Mouse (Mus musculus): Measurements from ENCODE around the gene Ltn1. TPM values are rescaled to one million over a fixed set of nuclear protein-coding genes. Genes with fewer than 3 reads are reported as not detected.
A peak's percentile ranks its signal among the peaks of the same experiment; 100 is the strongest.

Ltn1 gene
- polyA plus RNA-seq (2015; fragmentation: Nextera tagmentation; extraction: Ambion mirVana): 10.4 and 10.5 TPM in 2 replicates

GRCm38 (mm10) chr16:87432033-87432814 lies at the start of gene Ltn1:
Ltn1 (minus strand) TSS chr16:87432612.
- peak; percentile 99 for ATAC-seq (ENCODE audit: low read depth)
- WGBS (ENCODE audit: insufficient replicate concordance): under 1% methylated on average over 56 of the region's 56 CpGs
- no peaks in the 10 kb centered on the region for H3K9me3 ChIP-seq (replicated peaks; ENCODE audit: control insufficient read depth, low read length)
- H3K4me2 ChIP-seq (ENCODE audit: low read depth, low read length): peak within 1 kb of the TSS; percentile 84
- H3K4me1 ChIP-seq (ENCODE audit: control insufficient read depth, low read depth, low read length): peaks cover 4% of the 10 kb centered on the region
- peak within 1 kb of the TSS; percentile 92 for H3K9ac ChIP-seq (ENCODE audit: low read depth, low read length)
- H3K27ac ChIP-seq (ENCODE audit: low read length): peak within 1 kb of the TSS; percentile 82
- H3K27me3 ChIP-seq (ENCODE audit: control insufficient read depth, insufficient read depth, low read depth, low read length): no peaks in the 10 kb centered on the region
- H3K4me3 ChIP-seq (ENCODE audit: low read depth, low read length): peak within 1 kb of the TSS; percentile 96
- no peaks in the 10 kb centered on the region for H3K36me3 ChIP-seq (ENCODE audit: control insufficient read depth, insufficient read depth)

- no peak for ATAC-seq (ENCODE audit: low read depth)
Observed at GRCm38 (mm10) chr16:87470579-87470978, 38.2 kb upstream of the Ltn1 start.

GRCm38 (mm10) chr16:87458752-87459151 lies 26.3 kb upstream of the Ltn1 start:
- Histone ChIP-seq H3K9ac (ENCODE audit: low read depth, low read length) (no peak overlapping the region), H3K9me3 (replicated peaks; ENCODE audit: control insufficient read depth, low read length) (no peaks in the 10 kb centered on the region), H3K4me2 (ENCODE audit: low read depth, low read length) (no peak overlapping the region), H3K4me1 (ENCODE audit: control insufficient read depth, low read depth, low read length) (peaks cover 18% of the 10 kb centered on the region), H3K36me3 (ENCODE audit: control insufficient read depth, insufficient read depth) (peaks cover 10% of the 10 kb centered on the region), H3K27ac (ENCODE audit: low read length) (no peak overlapping the region), H3K27me3 (ENCODE audit: control insufficient read depth, insufficient read depth, low read depth, low read length) (no peaks in the 10 kb centered on the region), H3K4me3 (ENCODE audit: low read depth, low read length) (no peak overlapping the region)
- ATAC-seq (ENCODE audit: low read depth): no peak
- 90% methylated on average over 3 of the region's 3 CpGs for WGBS (ENCODE audit: insufficient replicate concordance)

More at GRCm38 (mm10) chr16:87470579-87470978, 38.2 kb upstream of the Ltn1 start:
- Histone ChIP-seq H3K9ac (ENCODE audit: low read depth, low read length) (no peak overlapping the region), H3K9me3 (replicated peaks; ENCODE audit: control insufficient read depth, low read length) (no peaks in the 10 kb centered on the region), H3K27me3 (ENCODE audit: control insufficient read depth, insufficient read depth, low read depth, low read length) (no peaks in the 10 kb centered on the region), H3K4me1 (ENCODE audit: control insufficient read depth, low read depth, low read length) (no peaks in the 10 kb centered on the region), H3K4me3 (ENCODE audit: low read depth, low read length) (no peak overlapping the region), H3K4me2 (ENCODE audit: low read depth, low read length) (no peak overlapping the region), H3K36me3 (ENCODE audit: control insufficient read depth, insufficient read depth) (peaks cover 35% of the 10 kb centered on the region), H3K27ac (ENCODE audit: low read length) (no peak overlapping the region)
- WGBS (ENCODE audit: insufficient replicate concordance): 75% methylated on average over 4 of the region's 4 CpGs

GRCm38 (mm10) chr16:87455180-87455611 lies 22.8 kb upstream of the Ltn1 start:
- peaks cover 18% of the 10 kb centered on the region for H3K4me1 ChIP-seq (ENCODE audit: control insufficient read depth, low read depth, low read length)
- H3K36me3 ChIP-seq (ENCODE audit: control insufficient read depth, insufficient read depth): peaks cover 2% of the 10 kb centered on the region; the same call in 1 of the 2 replicates
- peak; percentile 72 for ATAC-seq (ENCODE audit: low read depth)
- peak overlapping the region; percentile 80 for H3K9ac ChIP-seq (ENCODE audit: low read depth, low read length)
- WGBS (ENCODE audit: insufficient replicate concordance): 0% methylated on average over 37 of the region's 38 CpGs
- H3K9me3 ChIP-seq (replicated peaks; ENCODE audit: control insufficient read depth, low read length): no peaks in the 10 kb centered on the region
- peak overlapping the region; percentile 92 for H3K4me3 ChIP-seq (ENCODE audit: low read depth, low read length)
- peak overlapping the region; percentile 73 for H3K27ac ChIP-seq (ENCODE audit: low read length)
- H3K4me2 ChIP-seq (ENCODE audit: low read depth, low read length): peak overlapping the region; percentile 64
- no peaks in the 10 kb centered on the region for H3K27me3 ChIP-seq (ENCODE audit: control insufficient read depth, insufficient read depth, low read depth, low read length)

- Histone ChIP-seq H3K27ac (ENCODE audit: low read length) (peak within 1 kb of the TSS; percentile 73), H3K4me1 (ENCODE audit: control insufficient read depth, low read depth, low read length) (peaks cover 18% of the 10 kb centered on the region), H3K9ac (ENCODE audit: low read depth, low read length) (peak within 1 kb of the TSS; percentile 80), H3K27me3 (ENCODE audit: control insufficient read depth, insufficient read depth, low read depth, low read length) (no peaks in the 10 kb centered on the region), H3K4me2 (ENCODE audit: low read depth, low read length) (peak within 1 kb of the TSS; percentile 64), H3K9me3 (replicated peaks; ENCODE audit: control insufficient read depth, low read length) (no peaks in the 10 kb centered on the region), H3K36me3 (ENCODE audit: control insufficient read depth, insufficient read depth) (peaks cover 2% of the 10 kb centered on the region; the same call in 1 of the 2 replicates), H3K4me3 (ENCODE audit: low read depth, low read length) (peak within 1 kb of the TSS; percentile 92)
- peak; percentile 97 for ATAC-seq (ENCODE audit: low read depth)
- WGBS (ENCODE audit: insufficient replicate concordance): 12% methylated on average over 45 of the region's 45 CpGs
Observed at GRCm38 (mm10) chr16:87454419-87455179, 22.2 kb upstream of the Ltn1 start, which contains the start of gene Usp16. Usp16 (plus strand) TSS chr16:87454703.

GRCm38 (mm10) chr16:87453226-87453625 lies 20.8 kb upstream of the Ltn1 start:
- Histone ChIP-seq H3K27me3 (ENCODE audit: control insufficient read depth, insufficient read depth, low read depth, low read length) (no peaks in the 10 kb centered on the region), H3K4me3 (ENCODE audit: low read depth, low read length) (no peak overlapping the region), H3K36me3 (ENCODE audit: control insufficient read depth, insufficient read depth) (no peaks in the 10 kb centered on the region), H3K4me2 (ENCODE audit: low read depth, low read length) (no peak overlapping the region), H3K9ac (ENCODE audit: low read depth, low read length) (no peak overlapping the region), H3K27ac (ENCODE audit: low read length) (no peak overlapping the region), H3K4me1 (ENCODE audit: control insufficient read depth, low read depth, low read length) (peaks cover 18% of the 10 kb centered on the region), H3K9me3 (replicated peaks; ENCODE audit: control insufficient read depth, low read length) (no peaks in the 10 kb centered on the region)
- ATAC-seq (ENCODE audit: low read depth): no peak
- WGBS (ENCODE audit: insufficient replicate concordance): 64% methylated on average over 2 of the region's 2 CpGs

GRCm38 (mm10) chr16:87445528-87445927 lies 13.1 kb upstream of the Ltn1 start:
- Histone ChIP-seq H3K27me3 (ENCODE audit: control insufficient read depth, insufficient read depth, low read depth, low read length) (no peaks in the 10 kb centered on the region), H3K27ac (ENCODE audit: low read length) (no peak overlapping the region), H3K9me3 (replicated peaks; ENCODE audit: control insufficient read depth, low read length) (no peaks in the 10 kb centered on the region), H3K4me1 (ENCODE audit: control insufficient read depth, low read depth, low read length) (peaks cover 9% of the 10 kb centered on the region), H3K4me3 (ENCODE audit: low read depth, low read length) (no peak overlapping the region), H3K9ac (ENCODE audit: low read depth, low read length) (no peak overlapping the region), H3K36me3 (ENCODE audit: control insufficient read depth, insufficient read depth) (no peaks in the 10 kb centered on the region), H3K4me2 (ENCODE audit: low read depth, low read length) (no peak overlapping the region)
- WGBS (ENCODE audit: insufficient replicate concordance): 74% methylated on average over 3 of the region's 3 CpGs
- ATAC-seq (ENCODE audit: low read depth): no peak

- Histone ChIP-seq H3K4me1 (ENCODE audit: control insufficient read depth, low read depth, low read length) (peaks cover 9% of the 10 kb centered on the region), H3K9me3 (replicated peaks; ENCODE audit: control insufficient read depth, low read length) (no peaks in the 10 kb centered on the region), H3K9ac (ENCODE audit: low read depth, low read length) (no peak overlapping the region)
Observed at GRCm38 (mm10) chr16:87445110-87445509, 12.7 kb upstream of the Ltn1 start.

GRCm38 (mm10) chr16:87444071-87444470 lies 11.7 kb upstream of the Ltn1 start:
- Histone ChIP-seq H3K36me3 (ENCODE audit: control insufficient read depth, insufficient read depth) (no peaks in the 10 kb centered on the region), H3K4me1 (ENCODE audit: control insufficient read depth, low read depth, low read length) (peaks cover 15% of the 10 kb centered on the region), H3K27ac (ENCODE audit: low read length) (no peak overlapping the region), H3K9ac (ENCODE audit: low read depth, low read length) (no peak overlapping the region), H3K9me3 (replicated peaks; ENCODE audit: control insufficient read depth, low read length) (no peaks in the 10 kb centered on the region), H3K4me2 (ENCODE audit: low read depth, low read length) (no peak overlapping the region), H3K27me3 (ENCODE audit: control insufficient read depth, insufficient read depth, low read depth, low read length) (no peaks in the 10 kb centered on the region), H3K4me3 (ENCODE audit: low read depth, low read length) (no peak overlapping the region)
- WGBS (ENCODE audit: insufficient replicate concordance): 28% methylated on average over 1 of the region's 1 CpGs
- ATAC-seq (ENCODE audit: low read depth): no peak

More at GRCm38 (mm10) chr16:87445110-87445509, 12.7 kb upstream of the Ltn1 start:
- Histone ChIP-seq H3K27ac (ENCODE audit: low read length) (no peak overlapping the region), H3K4me2 (ENCODE audit: low read depth, low read length) (no peak overlapping the region), H3K27me3 (ENCODE audit: control insufficient read depth, insufficient read depth, low read depth, low read length) (no peaks in the 10 kb centered on the region), H3K4me3 (ENCODE audit: low read depth, low read length) (no peak overlapping the region), H3K36me3 (ENCODE audit: control insufficient read depth, insufficient read depth) (no peaks in the 10 kb centered on the region)
- ATAC-seq (ENCODE audit: low read depth): no peak

Data from liver, embryonic 16.5 days (tissue).